Mouse (Mus musculus): ENCODE measurements at regions not wholly inside any gene's neighbourhood (a gene's known extent, or its start where the extent isn't known, plus 50 kb on each side); places are given as distances from the start of the nearest gene placed in this dataset.

DNA sequence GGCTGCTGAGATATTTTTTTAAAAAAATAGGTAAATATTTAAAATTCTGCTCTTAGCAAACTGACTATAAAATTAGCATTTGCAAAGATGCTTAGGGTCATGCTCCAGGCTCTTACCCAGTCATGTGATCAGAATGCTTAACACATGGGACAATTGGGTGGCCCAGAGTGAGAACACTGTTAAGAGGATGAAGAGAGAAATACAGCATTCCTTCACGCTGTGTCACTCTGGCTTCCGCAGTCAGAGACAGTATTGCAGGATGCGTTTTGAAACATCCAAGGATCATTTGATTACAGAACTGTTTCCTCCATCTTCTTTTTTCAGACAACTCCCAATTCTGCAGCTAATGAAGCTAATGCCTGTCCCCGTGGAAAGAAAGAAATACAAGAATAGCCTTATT lies 316.4 kb downstream of the Rnd3 start:
- no peak for DNase-seq (ENCODE audit: low spot score)

DNA sequence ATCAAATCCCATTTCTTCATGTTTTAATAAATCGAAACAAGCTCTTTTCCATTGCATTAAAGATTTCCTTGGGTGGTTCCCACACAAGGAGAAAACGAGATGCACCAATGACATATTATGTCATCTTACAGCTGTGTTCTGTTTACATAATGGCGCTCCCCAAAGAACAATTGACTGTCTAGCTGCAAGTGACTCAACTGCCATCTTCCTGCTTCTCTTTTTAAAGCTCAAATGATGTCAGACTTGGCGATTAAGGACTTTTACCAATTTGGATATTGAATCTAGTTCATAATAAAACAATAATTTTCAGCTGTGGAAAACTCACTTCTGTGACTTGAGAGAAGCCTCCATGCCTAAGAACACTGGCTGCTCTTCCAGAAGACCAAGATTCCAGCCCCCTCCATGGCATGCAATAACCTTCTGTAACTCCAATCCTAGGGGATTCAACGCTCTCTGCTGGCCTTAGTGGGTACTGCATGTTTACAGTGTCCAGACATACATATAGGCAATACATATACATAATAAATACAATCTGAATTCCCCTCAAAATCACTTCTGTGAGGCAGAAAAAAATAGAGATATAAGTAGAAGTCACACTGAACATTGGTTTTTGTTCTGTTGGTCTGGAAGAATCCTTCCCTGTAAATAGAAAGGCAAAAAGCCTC lies 318.7 kb downstream of the Rnd3 start:
- DNase-seq (ENCODE audit: low spot score), result no peak

DNA sequence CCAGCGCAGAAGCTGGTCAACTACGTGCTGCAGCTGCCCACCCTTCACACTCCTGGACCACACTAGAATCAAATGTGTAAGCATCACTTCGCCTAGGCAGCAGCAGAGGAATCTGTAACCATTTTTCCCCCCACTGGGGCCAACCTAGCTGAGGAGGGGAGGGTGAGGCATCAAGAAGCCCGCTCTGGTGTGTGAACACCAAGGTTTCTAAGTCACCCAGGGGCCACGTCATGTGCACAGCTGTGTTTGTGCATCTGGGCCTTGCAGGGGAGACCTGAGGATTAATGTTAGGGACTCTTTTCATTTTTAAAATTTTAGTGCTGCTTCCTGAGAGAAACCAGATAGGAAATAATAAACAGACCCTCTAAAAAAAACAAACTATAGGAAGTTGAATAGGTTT lies 321.8 kb downstream of the Rnd3 start:
- no peak for DNase-seq (ENCODE audit: low spot score)

DNA sequence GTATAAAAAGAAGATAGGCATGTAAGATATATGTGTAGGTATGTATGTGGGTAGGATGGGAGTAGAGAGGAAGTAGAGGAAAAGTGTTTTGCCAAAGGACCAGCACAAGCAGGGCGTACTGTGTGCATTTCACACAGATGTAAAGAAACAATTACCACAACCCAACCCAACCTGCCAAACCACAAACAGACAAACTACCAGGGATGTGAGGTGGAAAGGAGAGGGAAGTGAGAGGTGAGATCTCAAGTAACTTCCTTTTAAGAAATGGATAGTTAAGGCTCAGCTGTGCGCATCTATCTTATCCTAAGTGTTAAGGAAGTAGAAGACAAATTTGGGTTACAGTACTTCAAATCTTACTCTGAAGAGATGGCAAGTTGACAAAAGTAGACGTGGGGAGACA lies 322.4 kb downstream of the Rnd3 start:
- no peak for DNase-seq (ENCODE audit: low spot score)

DNA sequence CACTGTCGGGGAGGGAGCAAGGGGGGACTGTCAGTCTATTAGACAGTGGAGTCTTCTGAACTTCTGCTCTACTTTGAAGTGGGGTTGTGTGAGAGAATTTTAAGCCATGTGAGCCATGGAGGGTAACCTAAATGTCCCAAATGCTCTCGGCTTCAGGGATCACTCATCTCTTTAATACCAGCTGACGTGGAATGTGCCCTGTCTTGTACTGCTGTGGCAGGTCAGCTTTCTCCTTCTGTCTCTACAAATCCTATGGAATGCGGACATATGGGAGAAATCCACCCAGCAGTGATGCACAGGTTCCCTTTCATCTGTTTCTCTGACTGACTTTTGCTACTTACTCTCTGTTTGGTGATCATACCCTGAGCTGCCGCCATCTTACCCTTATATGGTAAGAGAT lies 323.3 kb downstream of the Rnd3 start:
- no peak for DNase-seq (ENCODE audit: low spot score)

DNA sequence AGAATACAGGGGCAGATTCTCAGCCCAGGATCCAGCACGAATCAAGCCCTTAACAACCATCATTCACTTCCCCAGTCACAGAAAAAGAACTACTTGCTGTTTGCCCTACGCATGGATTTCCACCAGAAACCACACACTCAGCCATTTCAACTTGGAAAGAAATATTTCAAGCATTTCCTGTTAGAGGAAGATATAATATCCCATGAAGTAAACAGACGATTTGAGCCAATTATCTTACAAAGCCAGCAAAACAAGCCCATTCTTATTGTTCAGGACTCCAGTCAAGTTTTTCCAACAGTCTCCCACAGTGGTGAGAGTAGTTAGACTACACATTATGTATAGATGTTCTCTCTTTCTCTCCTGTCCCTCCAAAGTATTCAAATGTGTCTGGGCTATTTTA lies 324.1 kb downstream of the Rnd3 start:
- DNase-seq (ENCODE audit: low spot score), result no peak

DNA sequence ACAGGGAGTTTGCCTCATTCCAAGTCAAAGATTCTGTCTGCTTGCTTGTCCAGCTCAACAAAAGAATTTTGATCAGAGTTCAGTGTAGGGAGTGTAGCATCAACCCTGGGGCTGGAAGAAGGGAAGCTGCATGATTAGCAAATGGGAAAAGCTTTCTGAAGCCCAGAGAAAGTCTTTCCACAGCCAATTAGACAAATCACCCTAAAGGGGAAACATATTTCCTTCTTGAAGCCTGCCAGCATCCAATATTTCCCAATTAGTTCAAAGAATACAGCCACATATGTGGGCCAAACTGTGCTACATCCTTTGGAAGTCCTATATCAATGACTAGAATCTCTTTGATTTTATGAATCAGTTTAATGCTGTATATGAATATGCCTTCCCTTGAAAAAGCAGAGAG lies 326.2 kb downstream of the Rnd3 start:
- DNase-seq (ENCODE audit: low spot score), result no peak

DNA sequence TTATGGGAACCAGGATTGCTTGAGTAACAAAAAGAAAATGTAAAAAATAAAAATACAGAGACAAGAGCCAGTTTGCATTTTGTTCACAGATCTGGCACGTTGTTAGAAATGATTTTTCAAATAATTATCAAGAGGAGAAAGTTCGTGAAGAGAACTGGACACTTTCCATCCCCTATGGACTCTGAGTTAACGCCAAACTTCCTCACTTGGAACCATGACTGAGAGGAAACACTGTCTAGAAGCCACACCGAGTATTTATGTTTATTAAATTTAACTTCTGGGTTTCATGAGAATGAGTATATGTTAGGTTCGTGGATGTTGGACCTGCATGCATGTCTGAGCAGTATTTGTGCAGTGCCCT lies 329.6 kb downstream of the Rnd3 start:
- DNase-seq (ENCODE audit: low spot score), result no peak

DNA sequence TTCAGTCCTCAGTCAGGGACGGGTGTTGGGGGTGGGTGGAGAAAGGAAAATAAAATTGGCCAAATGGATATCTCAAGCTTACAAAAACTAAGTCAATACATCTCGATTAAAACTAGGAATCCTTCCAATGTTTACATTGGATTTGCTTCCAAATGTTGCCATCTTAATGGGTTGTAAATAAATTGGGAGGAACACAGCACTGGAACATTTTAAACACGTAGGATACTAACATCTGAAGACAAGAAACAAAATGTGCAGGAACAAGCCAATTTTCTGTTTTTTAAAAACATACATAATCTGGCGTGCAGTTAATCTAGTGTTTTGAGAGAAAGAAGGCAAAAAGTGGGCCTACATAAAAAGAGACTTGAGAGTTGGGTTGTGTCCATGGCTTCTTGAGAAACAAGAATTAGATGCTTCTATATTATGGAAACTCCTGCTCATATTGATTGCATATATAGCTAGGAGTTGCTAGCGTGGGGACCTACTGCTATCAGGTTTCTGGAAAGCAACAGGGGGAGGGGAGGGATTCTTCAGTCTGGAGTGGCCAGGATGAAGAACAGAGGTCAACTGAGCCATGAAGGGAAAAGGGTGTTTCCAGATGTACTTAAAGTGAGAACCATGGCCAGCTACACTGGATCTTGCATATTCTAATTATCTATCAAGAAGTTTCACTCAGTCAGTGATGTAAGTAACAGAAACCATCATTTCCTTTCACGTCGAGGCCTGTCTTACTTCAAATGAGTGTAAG lies 330.2 kb downstream of the Rnd3 start:
- no peak for DNase-seq (ENCODE audit: low spot score)

DNA sequence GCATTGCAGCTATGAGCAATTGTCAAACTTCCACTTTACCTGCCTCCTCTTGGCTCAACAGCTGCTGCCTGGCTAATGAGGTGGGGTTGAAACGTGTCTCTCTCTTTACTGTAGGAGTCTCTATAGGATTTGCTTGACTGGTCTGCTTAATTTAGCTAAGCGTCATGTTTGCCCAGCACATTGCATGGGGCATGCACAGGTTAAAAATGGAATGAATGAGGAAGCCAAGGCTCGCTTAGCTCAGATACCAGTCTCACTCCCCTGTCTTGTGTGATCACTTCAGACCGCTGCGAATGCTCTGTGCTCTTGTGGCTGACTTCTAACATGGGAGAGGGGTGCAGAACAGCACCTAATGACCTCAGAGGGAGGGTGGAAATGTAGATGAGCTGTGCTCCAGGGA lies 332.5 kb downstream of the Rnd3 start:
- no peak for DNase-seq (ENCODE audit: low spot score)

DNA sequence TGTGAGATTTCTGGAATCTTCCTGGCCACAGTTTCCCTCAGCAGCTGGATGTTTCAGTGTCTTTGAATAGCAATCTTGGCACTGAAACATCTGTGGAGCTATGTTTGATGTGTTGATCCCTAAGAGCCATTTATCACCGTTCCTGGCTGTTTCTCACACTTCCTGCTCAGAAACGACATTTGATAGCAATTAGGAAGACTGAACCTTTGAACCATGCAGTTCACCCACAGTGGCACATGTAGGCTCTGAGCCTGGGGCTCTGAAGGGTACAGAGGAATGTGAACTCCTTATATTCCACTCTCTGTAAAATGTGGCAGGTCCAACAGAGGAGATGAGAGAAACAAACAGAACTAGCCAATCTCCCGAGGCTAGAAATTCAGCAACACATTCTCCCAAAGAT lies 333.4 kb downstream of the Rnd3 start:
- no peak for DNase-seq (ENCODE audit: low spot score)

DNA sequence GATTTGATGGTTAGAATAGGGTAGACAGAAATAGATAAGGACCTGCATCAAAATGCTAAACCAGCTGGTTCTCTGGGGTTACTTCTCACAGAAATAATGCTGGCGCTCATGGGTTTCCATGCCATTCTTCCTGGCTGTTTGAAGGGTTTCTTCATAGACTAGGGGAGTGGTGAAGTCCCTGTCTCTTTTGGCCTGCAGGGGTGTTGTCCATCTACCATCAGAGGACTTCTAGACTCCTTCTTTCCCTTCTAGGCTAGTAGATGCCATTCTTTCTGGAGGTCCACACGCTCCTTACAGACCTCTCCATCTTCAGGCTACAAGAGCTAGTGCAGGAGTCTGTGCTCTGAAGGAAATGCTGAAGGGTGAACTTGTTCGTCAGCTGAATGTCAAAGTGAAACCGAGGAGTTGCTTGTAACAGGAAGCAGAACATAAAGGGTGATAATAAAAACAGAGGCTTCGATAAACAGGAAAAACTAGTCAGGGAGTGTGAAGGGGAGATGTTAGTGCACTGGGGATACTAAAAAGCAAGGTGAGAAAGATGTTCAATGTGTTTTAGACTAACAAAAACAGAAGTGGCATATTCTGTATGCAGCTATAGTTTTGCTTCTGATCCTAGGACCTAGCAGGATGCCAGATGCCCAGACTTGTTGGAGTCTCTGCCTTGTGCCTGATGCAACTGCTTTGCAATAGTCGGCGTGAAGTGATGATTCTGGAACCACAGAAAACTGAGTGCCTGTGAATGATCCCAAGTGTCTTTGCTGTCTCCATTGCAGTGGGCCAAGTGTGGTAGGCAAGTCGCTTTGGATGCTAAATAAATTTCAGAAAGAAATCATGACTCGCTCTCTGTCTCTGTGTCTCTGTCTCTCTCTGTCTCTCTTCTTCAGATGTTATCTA lies 335.1 kb downstream of the Rnd3 start:
- DNase-seq (ENCODE audit: low spot score), result no peak

DNA sequence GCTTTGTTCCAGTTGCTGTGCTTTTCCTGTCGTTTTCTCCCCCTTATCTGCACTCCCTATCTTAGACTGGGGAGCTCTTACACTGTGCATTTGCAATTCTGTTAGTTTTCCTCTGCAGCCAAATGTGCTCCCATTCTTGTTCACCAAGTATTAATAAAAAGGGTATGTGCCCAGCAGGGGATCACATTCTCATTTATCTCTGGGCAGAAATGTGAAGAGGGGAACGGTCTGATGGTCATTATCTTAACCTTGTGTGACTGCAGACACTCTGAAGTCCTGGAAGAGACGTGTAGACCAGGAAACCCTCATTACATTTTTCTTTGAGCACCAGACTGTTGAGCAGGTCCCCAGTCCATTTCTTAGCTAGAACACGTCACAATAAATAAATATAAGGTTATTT lies 336.6 kb downstream of the Rnd3 start:
- no peak for DNase-seq (ENCODE audit: low spot score)

DNA sequence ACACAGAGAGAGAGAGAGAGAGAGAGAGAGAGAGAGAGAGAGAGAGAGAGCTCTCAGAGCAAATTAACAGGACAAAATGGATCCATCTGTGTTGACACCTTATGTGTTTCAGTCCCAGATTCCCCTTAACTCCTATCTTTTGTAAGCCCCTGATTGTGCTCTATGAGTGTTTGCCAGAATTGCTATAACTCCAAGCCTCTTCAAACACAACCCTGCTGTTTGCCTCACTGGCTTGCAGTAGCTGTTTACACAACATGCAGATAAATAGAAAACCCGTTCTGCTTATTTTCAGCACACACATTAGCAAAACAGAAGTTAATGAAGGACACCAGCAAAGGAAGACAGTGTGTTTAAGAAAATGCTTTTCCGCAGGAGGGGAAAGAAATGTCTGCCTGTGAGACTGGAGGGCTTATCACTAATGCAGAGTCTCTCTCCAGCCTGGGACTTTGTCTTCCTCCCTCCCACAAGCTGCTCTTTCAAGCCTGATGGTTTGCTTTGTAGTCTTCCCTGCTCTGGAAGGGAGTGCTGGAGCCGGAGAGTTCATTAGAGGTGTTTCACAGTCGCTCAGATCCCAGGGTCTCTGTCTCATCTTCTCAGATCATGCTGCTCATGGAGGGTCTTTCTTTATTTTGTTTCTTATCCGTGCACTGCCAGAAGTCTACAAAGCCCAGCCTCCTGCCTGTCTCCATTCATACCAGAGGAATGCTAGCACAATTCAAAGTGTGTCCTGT lies 338.4 kb downstream of the Rnd3 start:
- no peak for DNase-seq (ENCODE audit: low spot score)

DNA sequence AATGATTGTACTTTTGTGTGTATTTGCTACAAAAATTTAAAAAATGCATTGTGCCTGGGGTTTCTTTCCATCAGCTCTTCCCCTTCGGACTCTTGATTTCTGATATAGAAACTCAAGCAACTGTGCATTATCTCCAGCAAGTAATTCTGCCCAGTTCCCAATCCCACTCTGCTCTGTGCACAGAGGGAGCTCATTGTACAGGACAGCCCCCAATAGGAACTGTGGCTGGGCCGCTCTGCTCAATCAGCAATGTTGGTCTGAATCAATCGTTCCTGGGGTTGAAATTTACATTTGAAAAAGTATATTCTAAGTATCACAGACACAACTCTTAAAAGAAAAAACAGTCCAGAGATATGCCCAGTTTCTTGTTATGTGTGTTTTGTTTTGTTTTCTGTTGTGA lies 339.1 kb downstream of the Rnd3 start:
- no peak for DNase-seq (ENCODE audit: low spot score)

DNA sequence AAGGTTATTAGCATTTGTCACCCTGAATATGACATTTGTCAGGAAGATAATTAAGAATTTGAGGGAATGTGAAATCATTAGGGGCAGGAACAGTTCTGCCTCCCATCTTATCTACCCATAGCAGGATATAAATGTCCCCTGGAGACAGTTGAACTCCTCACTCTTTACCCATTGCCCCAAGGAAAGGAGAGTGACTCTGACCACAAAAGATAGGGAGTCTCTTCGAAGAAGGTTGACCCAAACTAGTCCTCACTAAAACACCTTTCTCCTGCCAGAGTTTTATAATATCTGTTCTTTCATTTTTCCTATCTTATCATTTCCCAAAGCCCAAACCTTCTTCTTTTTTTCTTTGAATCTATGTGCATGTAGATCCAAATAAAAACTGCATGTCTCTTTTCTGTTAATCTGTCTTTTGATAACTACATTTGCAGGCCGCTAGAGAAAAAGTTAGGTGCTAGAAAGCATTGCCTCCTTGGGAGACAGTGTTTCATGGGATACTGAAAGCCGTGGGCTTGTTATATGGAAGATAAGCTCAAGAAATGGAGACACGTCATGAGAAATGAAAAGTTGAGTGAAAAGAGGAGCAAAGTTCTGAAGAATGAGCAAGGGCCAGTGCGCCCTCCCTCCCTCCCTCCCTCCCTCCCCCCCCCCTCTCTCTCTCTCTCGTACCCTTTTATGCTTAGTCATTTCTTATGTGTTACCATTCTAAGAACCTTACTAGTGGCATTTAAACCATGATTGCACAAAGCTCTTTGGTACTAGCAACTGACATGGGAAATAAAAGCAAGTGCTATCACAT lies 341.6 kb downstream of the Rnd3 start:
- no peak for DNase-seq (ENCODE audit: low spot score)

DNA sequence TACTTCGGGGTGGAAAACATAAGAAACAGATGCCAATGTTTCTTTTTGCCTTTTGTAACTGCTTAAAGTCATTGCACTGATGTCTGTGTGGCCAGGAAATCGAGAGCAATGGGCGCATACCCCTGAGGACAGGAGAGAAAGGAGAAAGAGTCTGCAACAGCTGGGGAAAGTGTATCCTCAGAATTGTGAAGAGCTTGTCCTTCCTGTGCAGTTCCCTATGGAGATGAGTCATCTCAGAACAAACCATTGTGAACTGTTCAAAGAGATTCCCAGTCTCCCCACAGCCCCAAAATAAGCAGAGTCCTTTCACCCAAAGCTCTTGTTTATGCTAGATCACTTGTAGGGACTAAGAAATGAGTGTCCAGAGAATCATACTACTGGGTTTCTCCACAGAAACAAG lies 343.3 kb downstream of the Rnd3 start:
- DNase-seq (ENCODE audit: low spot score), result no peak

DNA sequence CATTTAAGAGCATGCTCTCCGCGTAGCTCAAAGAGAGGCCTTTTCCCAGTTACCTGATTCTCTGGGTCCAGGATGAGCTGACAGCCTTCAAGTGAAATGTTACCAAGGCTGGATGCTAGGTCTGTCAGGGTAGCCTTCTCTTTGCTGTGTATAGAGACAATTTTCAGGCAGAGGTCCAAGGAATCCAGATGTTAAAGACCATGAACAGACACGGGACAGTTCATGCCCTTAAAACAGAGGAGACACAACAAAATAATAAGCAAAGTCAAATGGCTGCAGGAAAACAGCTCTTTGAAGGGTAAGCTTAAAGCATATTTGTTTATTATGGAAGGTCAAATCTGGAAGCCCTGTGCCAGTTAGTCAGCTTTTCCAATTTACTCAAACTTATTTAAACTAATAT lies 352.8 kb downstream of the Rnd3 start:
- no peak for DNase-seq (ENCODE audit: low spot score)

DNA sequence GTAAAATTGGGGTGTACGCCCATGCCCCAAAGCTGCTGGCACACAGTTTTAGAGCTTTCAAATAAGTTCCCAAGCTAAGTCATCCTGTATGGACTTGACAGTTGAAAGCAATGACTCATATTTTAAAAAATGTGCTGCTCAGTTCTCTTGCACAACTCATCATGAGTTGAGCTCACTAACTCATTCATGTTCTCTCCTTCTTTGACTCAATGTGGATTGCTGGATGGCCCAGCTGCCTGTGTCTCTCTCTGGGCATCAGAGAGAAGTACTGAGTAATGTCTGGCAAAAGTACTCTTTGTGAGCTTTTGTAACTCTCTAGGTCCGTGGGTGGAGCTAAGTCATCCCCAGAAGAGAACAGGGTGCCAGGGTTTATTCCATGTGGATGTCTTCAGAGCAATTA lies 355.3 kb downstream of the Rnd3 start:
- DNase-seq (ENCODE audit: low spot score), result no peak

DNA sequence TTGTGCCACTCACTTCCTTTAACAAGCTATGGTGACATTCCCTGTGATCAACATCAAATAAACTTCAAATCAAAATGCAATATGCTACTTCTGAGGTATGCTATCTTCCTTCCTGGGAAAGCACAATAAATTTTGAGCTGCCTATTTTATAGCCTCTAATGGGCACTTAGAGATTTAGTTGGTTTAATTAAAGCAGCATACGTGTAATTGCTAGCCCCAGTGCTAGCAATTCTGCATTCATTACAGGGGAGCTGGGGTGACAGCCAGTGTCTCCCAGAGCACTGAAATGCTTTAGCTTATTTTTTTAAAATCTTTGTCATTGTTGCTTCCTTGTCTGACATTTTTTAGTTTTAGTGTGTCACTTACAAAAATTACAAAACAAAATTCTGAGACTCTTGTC lies 355.8 kb downstream of the Rnd3 start:
- DNase-seq (ENCODE audit: low spot score), result no peak

DNA sequence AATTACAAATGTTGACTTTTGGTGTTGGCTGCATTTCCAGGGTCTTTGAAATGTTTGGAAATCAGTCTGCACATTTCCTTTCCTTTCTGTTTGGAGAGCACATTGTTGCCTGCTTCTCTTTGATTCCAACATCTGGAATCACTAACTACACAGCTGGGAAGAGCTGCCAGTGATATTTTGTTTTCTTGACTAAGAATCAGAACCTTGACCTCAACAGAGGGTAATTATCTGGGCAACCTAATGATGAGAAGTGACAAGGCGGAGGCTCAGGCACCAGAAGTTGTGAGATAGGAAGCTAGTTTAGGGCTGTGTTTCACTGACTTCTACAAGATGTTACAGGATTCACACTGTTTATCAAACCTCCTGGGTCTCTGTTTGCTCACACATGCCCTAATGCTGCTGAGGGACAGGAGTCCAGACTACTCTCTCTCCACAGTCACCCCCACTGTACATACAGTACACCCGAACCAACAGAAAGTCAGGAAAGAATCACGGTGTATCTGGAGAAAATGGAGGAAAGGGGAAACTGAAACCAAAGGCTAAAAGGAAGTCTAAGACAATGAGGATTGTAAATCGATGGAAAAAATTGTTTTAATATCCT lies 359.8 kb downstream of the Rnd3 start:
- no peak for DNase-seq (ENCODE audit: low spot score)

Measured in layer of hippocampus, adult 9-10 months (tissue).